Mouse (Mus musculus): ENCODE data around the gene Specc1. TPM values are rescaled to one million over a fixed set of nuclear protein-coding genes. Genes with fewer than 3 reads are reported as not detected.

Gene Specc1
- 79.7 and 80.4 TPM in 2 replicates for polyA plus RNA-seq (2012; rRNA removed)

DNA sequence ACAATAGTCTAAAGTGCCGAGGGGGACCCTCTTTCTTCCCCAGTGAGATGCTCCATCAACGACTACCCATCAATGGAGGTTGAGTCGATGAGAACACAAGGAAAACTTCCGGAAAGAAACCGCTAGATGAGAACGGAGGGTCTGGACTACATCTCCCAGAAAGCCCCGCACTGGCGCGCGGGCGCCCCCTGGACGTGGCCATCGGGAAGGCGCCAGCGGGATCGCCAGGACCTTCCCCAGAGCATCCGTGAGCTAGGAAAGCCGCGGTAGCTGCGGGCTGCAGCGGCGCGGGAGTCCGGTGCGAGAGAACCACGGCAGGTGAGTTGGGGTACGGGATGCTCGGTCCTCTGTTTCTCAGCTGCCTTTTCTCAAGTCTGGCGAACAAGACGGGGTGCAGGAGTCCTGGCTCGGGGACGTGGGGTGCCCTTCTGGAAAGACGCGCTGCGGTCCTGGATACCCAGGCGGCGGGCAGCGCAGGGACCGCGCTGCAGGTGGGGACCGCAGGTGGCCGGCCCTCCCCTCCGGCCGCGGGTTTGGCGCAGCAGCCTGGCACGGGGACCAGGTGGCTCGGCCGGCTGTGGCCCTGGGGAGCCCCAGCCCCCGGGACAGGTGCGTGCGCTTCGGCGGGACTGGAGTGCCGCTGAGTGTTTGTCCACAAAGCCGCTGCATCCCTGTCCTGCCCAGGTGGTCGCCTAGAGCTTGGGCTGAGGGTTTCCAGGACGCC, at the start of gene Specc1:
Specc1 (plus strand) TSS at position 192 of the 724 bp plus-strand sequence.
- H3K27ac ChIP-seq (ENCODE audit: insufficient read depth, low read length) = peak within 1 kb of the TSS; percentile 98
- H3K4me3 ChIP-seq (replicated peaks; ENCODE audit: insufficient read depth, low read depth, low read length) = peak within 1 kb of the TSS; percentile 86
- under 1% methylated on average over 58 of the region's 58 CpGs for WGBS
- peak; percentile 94 for TF ChIP-seq CTCF (IDR thresholded peaks at IDR 0.05; ENCODE audit: borderline replicate concordance, insufficient read depth, low read depth, low read length)
- TF ChIP-seq POLR2A (IDR thresholded peaks at IDR 0.05; ENCODE audit: borderline replicate concordance, insufficient read depth, low read length) = peak; percentile 92
- H3K4me1 ChIP-seq (ENCODE audit: control insufficient read depth, insufficient read depth, low read length) = peaks cover 2% of the 10 kb centered on the region
- peak; percentile 94 to 98 for DNase-seq
- no peaks in the 10 kb centered on the region for H3K27me3 ChIP-seq (ENCODE audit: control insufficient read depth, insufficient read depth, low read length)

DNA sequence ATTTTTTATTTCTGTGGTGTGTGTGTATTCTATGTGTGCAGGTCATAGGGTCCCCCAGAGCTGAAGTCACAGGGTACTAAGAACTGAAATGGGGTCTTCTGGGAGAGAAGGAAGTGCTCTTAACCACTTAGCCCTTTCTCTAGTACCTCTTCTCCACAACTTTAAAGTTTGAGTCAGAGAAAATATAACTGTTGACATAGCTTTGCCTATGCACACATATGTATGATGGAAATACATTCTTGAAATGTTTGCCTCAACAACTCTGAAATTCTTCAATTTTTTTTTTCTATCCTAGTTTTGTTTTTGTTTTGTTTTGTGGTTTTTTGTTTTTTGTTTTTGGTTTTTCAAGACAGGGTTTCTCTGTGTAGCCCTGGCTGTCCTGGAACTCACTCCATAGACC, 48.2 kb upstream of the Specc1 start:
- Histone ChIP-seq H3K27ac (ENCODE audit: insufficient read depth, low read length) (no peak overlapping the region), H3K4me1 (ENCODE audit: control insufficient read depth, insufficient read depth, low read length) (no peaks in the 10 kb centered on the region), H3K27me3 (ENCODE audit: control insufficient read depth, insufficient read depth, low read length) (no peaks in the 10 kb centered on the region), H3K4me3 (replicated peaks; ENCODE audit: insufficient read depth, low read depth, low read length) (no peak overlapping the region)
- no peak for DNase-seq
- no peak for TF ChIP-seq CTCF (IDR thresholded peaks at IDR 0.05; ENCODE audit: borderline replicate concordance, insufficient read depth, low read depth, low read length)
- no peak for TF ChIP-seq POLR2A (IDR thresholded peaks at IDR 0.05; ENCODE audit: borderline replicate concordance, insufficient read depth, low read length)

DNA sequence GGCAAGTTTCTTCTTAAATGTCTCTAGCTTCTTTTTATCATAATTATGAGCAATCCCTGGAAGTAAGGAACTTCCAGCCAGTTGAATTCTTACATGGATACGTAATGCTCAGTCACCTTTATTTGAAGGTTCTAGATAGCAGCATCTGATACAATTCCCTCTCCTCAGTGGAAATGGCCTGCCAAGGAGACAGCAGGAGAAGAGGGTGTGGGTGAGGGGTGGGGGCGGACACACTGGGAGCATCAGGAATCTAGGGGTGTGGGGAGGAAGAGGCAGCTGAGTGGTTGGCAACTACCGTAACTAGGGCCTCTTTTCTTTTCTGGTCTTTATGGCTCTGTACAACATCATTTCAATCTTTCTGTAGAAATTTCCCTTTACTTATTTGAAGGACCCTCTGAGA, 36.9 kb upstream of the Specc1 start:
- H3K27me3 ChIP-seq (ENCODE audit: control insufficient read depth, insufficient read depth, low read length) = no peaks in the 10 kb centered on the region
- no peak for TF ChIP-seq POLR2A (IDR thresholded peaks at IDR 0.05; ENCODE audit: borderline replicate concordance, insufficient read depth, low read length)
- no peak for TF ChIP-seq CTCF (IDR thresholded peaks at IDR 0.05; ENCODE audit: borderline replicate concordance, insufficient read depth, low read depth, low read length)
- no peak overlapping the region for H3K4me3 ChIP-seq (replicated peaks; ENCODE audit: insufficient read depth, low read depth, low read length)
- DNase-seq = no peak
- no peak overlapping the region for H3K27ac ChIP-seq (ENCODE audit: insufficient read depth, low read length)
- 46% methylated on average over 3 of the region's 3 CpGs for WGBS
- peaks cover under 1% of the 10 kb centered on the region; the same call in 1 of the 2 replicates for H3K4me1 ChIP-seq (ENCODE audit: control insufficient read depth, insufficient read depth, low read length)

DNA sequence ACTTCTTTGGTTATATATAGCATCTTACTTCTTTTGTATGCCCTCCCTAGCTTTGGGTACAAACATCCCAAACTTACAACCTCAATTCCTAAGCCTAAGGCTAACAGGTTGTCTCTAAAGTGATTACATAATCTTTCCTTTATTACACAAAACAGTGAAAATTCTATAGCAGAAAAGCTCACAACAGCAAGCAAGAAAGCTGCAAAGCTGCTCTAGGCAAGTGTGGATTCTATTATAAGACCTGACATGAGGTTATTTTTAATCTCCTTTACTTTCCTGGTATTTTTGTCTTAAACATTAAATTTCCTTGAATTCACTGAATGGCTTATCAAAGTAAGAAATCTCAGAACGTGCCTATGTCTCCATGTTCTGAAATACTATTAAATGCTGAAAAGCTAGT, 33.3 kb upstream of the Specc1 start:
- TF ChIP-seq POLR2A (IDR thresholded peaks at IDR 0.05; ENCODE audit: borderline replicate concordance, insufficient read depth, low read length) (no peak), CTCF (IDR thresholded peaks at IDR 0.05; ENCODE audit: borderline replicate concordance, insufficient read depth, low read depth, low read length) (no peak)
- 76% methylated on average over 1 of the region's 1 CpGs for WGBS
- no peaks in the 10 kb centered on the region; the same call in 1 of the 2 replicates for H3K4me1 ChIP-seq (ENCODE audit: control insufficient read depth, insufficient read depth, low read length)
- DNase-seq = no peak
- no peaks in the 10 kb centered on the region for H3K27me3 ChIP-seq (ENCODE audit: control insufficient read depth, insufficient read depth, low read length)
- H3K27ac ChIP-seq (ENCODE audit: insufficient read depth, low read length) = no peak overlapping the region
- no peak overlapping the region for H3K4me3 ChIP-seq (replicated peaks; ENCODE audit: insufficient read depth, low read depth, low read length)

DNA sequence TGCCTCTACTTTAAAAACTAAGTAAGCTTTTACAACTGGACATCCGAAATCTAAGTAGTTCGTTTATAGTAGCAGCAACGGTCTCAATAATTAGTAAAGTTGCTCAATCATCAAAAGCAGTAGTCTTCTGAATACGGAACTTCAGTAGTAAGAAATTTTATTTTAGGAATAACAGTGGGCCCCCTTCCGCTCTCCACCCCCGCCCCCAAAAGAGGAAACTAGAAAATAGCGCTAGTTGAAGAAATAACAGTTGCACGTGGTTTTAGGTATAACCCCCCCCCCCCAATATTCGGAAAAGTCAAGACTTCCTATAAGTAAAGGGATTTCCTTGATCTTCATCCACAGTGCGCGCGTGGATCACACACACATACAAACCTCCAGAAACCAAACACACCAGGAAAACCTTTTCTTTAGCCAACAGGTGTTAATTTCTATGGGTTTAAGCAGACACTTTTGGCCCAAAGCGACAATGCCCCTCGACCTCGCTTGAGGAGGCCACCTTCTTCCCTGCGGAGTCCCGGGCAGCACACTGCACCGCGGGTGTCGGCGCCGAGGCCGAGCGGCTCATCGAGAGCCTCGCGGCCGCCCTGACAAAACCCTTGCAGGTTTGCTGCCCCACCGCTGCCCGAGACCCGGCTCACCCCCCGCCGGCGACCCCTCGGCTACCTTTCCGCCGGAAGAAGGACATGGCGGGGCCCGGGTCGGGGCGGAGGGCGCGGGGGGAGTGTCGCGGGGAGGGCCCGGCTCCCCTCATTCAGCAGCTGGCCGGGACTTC, 27.1 kb upstream of the Specc1 start:
- no peak for DNase-seq
- TF ChIP-seq POLR2A (IDR thresholded peaks at IDR 0.05; ENCODE audit: borderline replicate concordance, insufficient read depth, low read length) = no peak
- no peak for TF ChIP-seq CTCF (IDR thresholded peaks at IDR 0.05; ENCODE audit: borderline replicate concordance, insufficient read depth, low read depth, low read length)
- WGBS = 2% methylated on average over 46 of the region's 47 CpGs
- Histone ChIP-seq H3K4me3 (replicated peaks; ENCODE audit: insufficient read depth, low read depth, low read length) (peak overlapping the region; percentile 93), H3K27me3 (ENCODE audit: control insufficient read depth, insufficient read depth, low read length) (no peaks in the 10 kb centered on the region), H3K4me1 (ENCODE audit: control insufficient read depth, insufficient read depth, low read length) (peaks cover 3% of the 10 kb centered on the region; the same call in 1 of the 2 replicates), H3K27ac (ENCODE audit: insufficient read depth, low read length) (0 out of 2 replicates have a peak overlapping the region, but pooled peaks have one; percentile 14)

DNA sequence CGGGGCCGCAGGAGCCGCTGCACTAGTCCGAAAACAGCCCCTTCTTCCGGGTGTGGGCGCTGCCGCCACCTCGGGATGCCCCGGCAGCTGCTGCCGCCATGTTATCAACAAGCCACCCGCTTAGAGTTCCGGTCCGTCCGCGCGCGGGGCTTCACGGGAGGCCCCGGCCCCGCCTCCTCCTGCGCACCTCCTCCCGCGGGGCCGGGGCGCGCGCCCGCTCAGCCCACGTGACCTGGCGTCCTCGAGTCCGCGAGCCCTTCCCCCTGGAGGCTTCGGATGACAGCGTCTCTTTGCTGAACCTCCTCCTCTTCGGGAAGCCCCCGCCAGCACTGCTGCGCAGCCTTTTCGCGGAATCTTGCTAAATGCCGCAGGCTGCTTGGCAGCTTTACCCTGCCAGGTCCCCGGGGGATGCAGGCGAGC, 26.5 kb upstream of the Specc1 start, which contains the start of gene Akap10:
Akap10 (minus strand) TSS at position 155 of the 420 bp plus-strand sequence.
- DNase-seq = peak; percentile 94 to 95
- Histone ChIP-seq H3K4me3 (replicated peaks; ENCODE audit: insufficient read depth, low read depth, low read length) (peak within 1 kb of the TSS; percentile 93), H3K27ac (ENCODE audit: insufficient read depth, low read length) (peak within 1 kb of the TSS; percentile 95), H3K27me3 (ENCODE audit: control insufficient read depth, insufficient read depth, low read length) (no peaks in the 10 kb centered on the region), H3K4me1 (ENCODE audit: control insufficient read depth, insufficient read depth, low read length) (peaks cover 3% of the 10 kb centered on the region; the same call in 1 of the 2 replicates)
- under 1% methylated on average over 42 of the region's 43 CpGs for WGBS
- no peak for TF ChIP-seq CTCF (IDR thresholded peaks at IDR 0.05; ENCODE audit: borderline replicate concordance, insufficient read depth, low read depth, low read length)
- peak; percentile 98 for TF ChIP-seq POLR2A (IDR thresholded peaks at IDR 0.05; ENCODE audit: borderline replicate concordance, insufficient read depth, low read length)

DNA sequence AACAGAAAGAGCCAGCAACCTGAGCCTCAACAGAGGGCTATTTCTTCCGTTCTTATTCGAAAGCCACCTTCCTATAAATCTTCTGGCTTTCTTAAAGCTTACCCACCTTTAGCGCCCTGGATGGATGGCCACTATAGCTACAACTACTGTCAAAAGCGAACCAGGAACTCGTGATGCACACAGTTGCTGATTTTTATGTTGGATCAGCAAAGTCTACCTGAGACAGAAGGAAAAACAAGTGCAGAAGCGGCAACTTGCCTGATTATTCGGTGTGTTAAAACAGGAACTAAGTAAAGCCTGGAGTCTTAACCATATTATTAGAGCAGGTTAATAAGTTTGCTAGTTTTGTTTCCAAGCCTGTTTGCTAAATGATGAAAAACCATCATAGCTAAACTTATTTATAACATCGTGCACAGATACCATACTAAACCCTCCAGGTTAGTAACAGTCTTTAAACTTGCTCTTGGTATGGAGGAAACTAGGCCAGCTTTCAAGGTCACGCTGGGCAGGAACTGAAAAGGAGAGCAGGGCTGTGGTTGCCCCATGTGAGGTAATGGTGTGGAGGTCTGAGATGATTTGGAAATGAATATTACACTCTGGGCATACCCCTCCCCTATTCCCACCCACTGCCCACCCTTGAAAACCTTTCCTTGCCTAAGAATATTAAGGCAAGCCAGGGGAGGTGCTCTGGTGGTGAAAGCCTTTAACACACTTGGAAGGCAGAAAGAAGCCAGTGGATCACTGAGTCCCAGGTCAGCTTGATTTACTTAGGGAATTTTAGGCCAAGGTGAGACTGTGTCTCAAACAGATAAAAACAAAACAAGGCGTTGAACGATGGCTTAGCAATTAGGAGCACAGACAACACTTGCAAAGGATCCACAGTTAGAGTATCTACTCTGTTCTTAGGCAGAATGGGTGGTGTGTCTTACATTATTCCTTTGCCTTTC, 25.6 kb upstream of the Specc1 start:
- Histone ChIP-seq H3K27me3 (ENCODE audit: control insufficient read depth, insufficient read depth, low read length) (no peaks in the 10 kb centered on the region), H3K4me1 (ENCODE audit: control insufficient read depth, insufficient read depth, low read length) (peaks cover 3% of the 10 kb centered on the region; the same call in 1 of the 2 replicates), H3K4me3 (replicated peaks; ENCODE audit: insufficient read depth, low read depth, low read length) (peak overlapping the region; percentile 93), H3K27ac (ENCODE audit: insufficient read depth, low read length) (peak overlapping the region; percentile 95)
- peak; percentile 23 to 29 for DNase-seq
- TF ChIP-seq POLR2A (IDR thresholded peaks at IDR 0.05; ENCODE audit: borderline replicate concordance, insufficient read depth, low read length) (no peak), CTCF (IDR thresholded peaks at IDR 0.05; ENCODE audit: borderline replicate concordance, insufficient read depth, low read depth, low read length) (no peak)
- 17% methylated on average over 11 of the region's 11 CpGs for WGBS
